In the genomic region with DNA sequence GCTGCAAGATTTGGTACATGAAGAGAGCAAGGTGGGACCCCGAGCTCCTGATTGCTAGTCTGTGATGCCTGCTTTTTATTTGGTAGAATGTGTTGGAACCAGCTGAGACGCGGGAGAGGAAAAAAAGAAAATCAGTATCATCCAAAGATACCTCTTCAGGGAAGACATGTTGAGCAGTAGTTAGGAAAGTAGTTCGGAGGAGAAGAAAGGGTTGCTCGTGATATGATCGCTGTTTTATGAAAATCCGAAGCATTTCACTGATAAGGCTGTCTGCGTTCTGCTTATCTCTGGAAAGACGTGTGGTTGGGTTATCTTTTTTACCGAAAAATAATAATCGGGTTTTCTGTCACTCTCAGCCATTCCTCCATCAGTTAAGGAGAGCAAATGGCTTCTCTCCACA, we compare ENCODE assay signal across 10 mouse cellular contexts. TPM values are rescaled to one million over a fixed set of nuclear protein-coding genes. Genes with fewer than 3 reads are reported as not detected.
DNase-seq lines count a peak whose midpoint lies in the region; ATAC-seq lines count a peak whose summit lies in the region.
"Had no signal": no experiment of that assay in that cellular context is flagged by ENCODE, and none has a peak within 500 bp of the region (broad histone marks: within the 10 kb centered on the region; RNA-seq: fewer than 3 reads in every experiment).

No protein-coding gene starts in this region.

- ATAC-seq in kidney, embryonic 15.5 days (replicated peaks; ENCODE audit: low FRiP score): no peak
- no peak for ATAC-seq in forebrain, embryonic 14.5 days
- ATAC-seq in intestine, embryonic 14.5 days (replicated peaks; ENCODE audit: low FRiP score, low TSS enrichment, low read depth): no peak
- no peak for ATAC-seq in midbrain, embryonic 13.5 days
- ATAC-seq in CD4-positive, CD25-positive, alpha-beta regulatory T cell, adult 4 months: no peak

- no peaks in the 10 kb centered on the region for H3K36me3 ChIP-seq in kidney, embryonic 15.5 days
- H3K36me3 ChIP-seq in forebrain, embryonic 14.5 days (ENCODE audit: control insufficient read depth, insufficient read depth, low read length): no peaks in the 10 kb centered on the region
- no peaks in the 10 kb centered on the region for H3K36me3 ChIP-seq in intestine, embryonic 14.5 days (ENCODE audit: control insufficient read depth, insufficient read depth, low read length)
- H3K36me3 ChIP-seq in midbrain, embryonic 13.5 days: no peaks in the 10 kb centered on the region

- intact Hi-C loops in gastrocnemius, postnatal 36 days (cut with DNase I): loop anchor here (10.0 kb wide), 1 partner anchor 231 kb away; no protein-coding TSS in a partner anchor

- H3K27me3 ChIP-seq in kidney, embryonic 15.5 days: no peaks in the 10 kb centered on the region; the same call in 1 of the 2 replicates
- H3K27me3 ChIP-seq in forebrain, embryonic 14.5 days (replicated peaks; ENCODE audit: control insufficient read depth, insufficient read depth, low read length): no peaks in the 10 kb centered on the region
- no peaks in the 10 kb centered on the region for H3K27me3 ChIP-seq in intestine, embryonic 14.5 days (replicated peaks; ENCODE audit: control insufficient read depth, insufficient read depth, low read length)
- H3K27me3 ChIP-seq in midbrain, embryonic 13.5 days: peaks cover 2% of the 10 kb centered on the region; the same call in 1 of the 2 replicates

- H3K4me1 ChIP-seq in kidney, embryonic 15.5 days: peaks cover 26% of the 10 kb centered on the region
- peaks cover 11% of the 10 kb centered on the region; the same call in 1 of the 2 replicates for H3K4me1 ChIP-seq in forebrain, embryonic 14.5 days (ENCODE audit: control insufficient read depth, insufficient read depth, low read length)
- H3K4me1 ChIP-seq in intestine, embryonic 14.5 days (replicated peaks; ENCODE audit: control insufficient read depth, insufficient read depth, low read length): no peaks in the 10 kb centered on the region; the same call in 1 of the 2 replicates
- H3K4me1 ChIP-seq in midbrain, embryonic 13.5 days (replicated peaks): peaks cover 19% of the 10 kb centered on the region

- H3K4me3 ChIP-seq in kidney, embryonic 15.5 days (replicated peaks): 0 out of 2 replicates have a peak overlapping the region, but pooled peaks have one; percentile 86
- no peak overlapping the region for H3K4me3 ChIP-seq in forebrain, embryonic 14.5 days (ENCODE audit: low read depth, low read length)
- no peak overlapping the region for H3K4me3 ChIP-seq in intestine, embryonic 14.5 days (ENCODE audit: low read depth, low read length)
- no peak overlapping the region for H3K4me3 ChIP-seq in midbrain, embryonic 13.5 days (replicated peaks)

- 66% methylated on average over 11 of the region's 11 CpGs for WGBS in kidney, embryonic 15.5 days
- WGBS in forebrain, embryonic 14.5 days: 76% methylated on average over 11 of the region's 11 CpGs
- 66% methylated on average over 11 of the region's 11 CpGs for WGBS in intestine, embryonic 14.5 days
- 74% methylated on average over 11 of the region's 11 CpGs for whole genome bisulfite sequencing in midbrain, embryonic 13.5 days

- H3K4me2 ChIP-seq in kidney, embryonic 15.5 days: peak overlapping the region; percentile 96
- peak overlapping the region; percentile 99; the same call in 1 of the 2 replicates for H3K4me2 ChIP-seq in forebrain, embryonic 14.5 days (ENCODE audit: low read length)
- peak overlapping the region; percentile 93 for H3K4me2 ChIP-seq in intestine, embryonic 14.5 days (ENCODE audit: low read length)
- peak overlapping the region; percentile 88; the same call in 1 of the 2 replicates for H3K4me2 ChIP-seq in midbrain, embryonic 13.5 days (replicated peaks)

- no peak overlapping the region for H3K9ac ChIP-seq in kidney, embryonic 15.5 days
- H3K9ac ChIP-seq in forebrain, embryonic 14.5 days (ENCODE audit: low read length): no peak overlapping the region
- H3K9ac ChIP-seq in intestine, embryonic 14.5 days (ENCODE audit: low read length): no peak overlapping the region
- H3K9ac ChIP-seq in midbrain, embryonic 13.5 days (replicated peaks): no peak overlapping the region

- no peaks in the 10 kb centered on the region for H3K9me3 ChIP-seq in kidney, embryonic 15.5 days (replicated peaks)
- H3K9me3 ChIP-seq in forebrain, embryonic 14.5 days (replicated peaks; ENCODE audit: control insufficient read depth, low read length): no peaks in the 10 kb centered on the region
- H3K9me3 ChIP-seq in intestine, embryonic 14.5 days (ENCODE audit: control insufficient read depth, low read length): no peaks in the 10 kb centered on the region
- H3K9me3 ChIP-seq in midbrain, embryonic 13.5 days: no peaks in the 10 kb centered on the region

- H3K27ac ChIP-seq in kidney, embryonic 15.5 days: peak overlapping the region; percentile 96
- no peak overlapping the region for H3K27ac ChIP-seq in forebrain, embryonic 14.5 days (ENCODE audit: low read depth, low read length)
- H3K27ac ChIP-seq in intestine, embryonic 14.5 days (ENCODE audit: low read depth): no peak overlapping the region
- no peak overlapping the region for H3K27ac ChIP-seq in midbrain, embryonic 13.5 days

- DNase-seq in kidney, postnatal 14 days: no peak
- DNase-seq in forebrain, embryonic 14.5 days (ENCODE audit: low spot score): no peak
- DNase-seq in intestine, embryonic 14.5 days (ENCODE audit: low spot score): no peak
- DNase-seq in retina, postnatal 1 day: no peak
- DNase-seq in gastrocnemius, postnatal 36 days: no peak
- DNase-seq: thymus, postnatal 36 days had no signal

RNA-seq across cellular contexts. Expression of a gene that starts 1.1 kb away (rescaled TPM):
- polyA plus RNA-seq in kidney, embryonic 15.5 days (2015; fragmentation: Nextera tagmentation; extraction: Ambion mirVana): 39.7 and 40.2 TPM in 2 replicates
- polyA plus RNA-seq in forebrain, embryonic 14.5 days (2014; fragmentation: Nextera tagmentation; extraction: Ambion mirVana): 6.9 and 9.0 TPM in 2 replicates
- 12.9 and 16.6 TPM in 2 replicates for polyA plus RNA-seq in intestine, embryonic 14.5 days (2014; fragmentation: Nextera tagmentation; extraction: Ambion mirVana)
- polyA plus RNA-seq in midbrain, embryonic 13.5 days (2015; fragmentation: Nextera tagmentation; extraction: Ambion mirVana): 9.5 and 9.6 TPM in 2 replicates
- polyA plus RNA-seq in CD4-positive, CD25-positive, alpha-beta regulatory T cell, adult 4 months (2017; shearing (Covaris generic)): not detected
- 1 to 10 TPM; 3.9 to 4.8 TPM for total RNA-seq in gastrocnemius, postnatal 36 days (2021)
- total RNA-seq: MEL had no signal
